Mouse (Mus musculus) bone marrow macrophage, adult 2 months (primary cell): ENCODE measurements around the gene Polr2i.

Experiments used
- CTCF ChIP-seq: IDR thresholded peaks from 2 replicates; pipeline ENCODE4 v1.5.1; 2012; ENCODE audit warnings: low read depth, mild to moderate bottlenecking, low read length, moderate library complexity
- POLR2A ChIP-seq: IDR thresholded peaks from 2 replicates; pipeline ENCODE4 v1.6.1; 2012; ENCODE audit warnings: mild to moderate bottlenecking, low read depth, low read length, borderline replicate concordance

- TF ChIP-seq CTCF: no peak
- no peak for TF ChIP-seq POLR2A
Measured at GRCm38 (mm10) chr7:30274383-30274782, 42.6 kb downstream of the Polr2i start.
